8 mouse cellular contexts compared by ENCODE assay signal in the genomic region with DNA sequence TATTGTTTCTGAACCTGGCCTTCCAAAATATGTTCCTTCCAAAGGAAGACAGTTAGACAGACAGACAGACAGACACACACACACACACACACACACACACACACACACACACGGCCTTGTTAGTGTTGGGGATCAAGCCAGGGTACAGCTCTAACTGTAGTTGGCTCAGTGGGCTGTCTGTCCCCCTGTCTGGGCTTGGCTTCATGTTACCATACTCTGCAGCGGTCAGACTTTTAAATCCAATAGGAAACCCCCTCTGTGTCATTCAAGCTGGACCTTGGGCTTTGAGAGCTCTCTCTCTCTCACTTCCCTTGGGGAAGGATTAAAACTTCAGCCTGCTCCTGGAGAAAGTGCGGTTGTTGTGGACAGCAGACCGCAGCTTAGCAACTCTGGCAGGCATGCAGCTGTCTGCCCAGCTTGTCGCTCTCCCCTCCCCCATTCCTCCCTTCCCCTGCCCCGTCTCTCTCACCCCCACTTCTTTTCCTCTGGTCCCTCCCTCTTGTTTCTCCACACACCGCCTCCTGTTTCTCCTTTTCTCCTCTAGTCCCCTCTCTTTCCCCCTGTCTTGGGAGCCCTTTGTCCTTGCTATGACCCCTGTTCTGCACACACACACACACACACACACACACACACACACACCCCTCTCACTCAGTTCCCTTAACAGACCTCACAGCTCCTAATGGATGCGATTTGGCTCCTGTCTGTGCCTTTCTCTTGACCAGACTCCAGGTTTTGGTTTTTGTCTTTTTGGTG. TPM values are rescaled to one million over a fixed set of nuclear protein-coding genes. Genes with fewer than 3 reads are reported as not detected.
DNase-seq lines count a peak whose midpoint lies in the region; ATAC-seq and TF ChIP-seq lines count a peak whose summit lies in the region.

No protein-coding gene starts in this region.

- DNase-seq in heart, adult 11 months = peak; percentile 98
- DNase-seq in heart, postnatal 25 days (ENCODE audit: low spot score) = no peak
- DNase-seq in Muller cell, postnatal 12 days (ENCODE audit: inconsistent ontology term) = peak; percentile 83
- DNase-seq in liver, postnatal 0 days = peak; percentile 55
- DNase-seq in spleen, postnatal 14 days (ENCODE audit: low spot score in 2 of 2) = no peak

- TF ChIP-seq EP300 in liver, postnatal 0 days (IDR thresholded peaks at IDR 0.05; ENCODE audit: low read depth) = no peak

- H3K9ac ChIP-seq in forebrain, embryonic 13.5 days = peak overlapping the region; percentile 21; the same call in 1 of the 2 replicates
- peak overlapping the region; percentile 24; the same call in 1 of the 2 replicates for H3K9ac ChIP-seq in hindbrain, embryonic 12.5 days
- no peak overlapping the region for H3K9ac ChIP-seq in liver, postnatal 0 days (replicated peaks)
- no peak overlapping the region; the same call in 1 of the 2 replicates for H3K9ac ChIP-seq in neural tube, embryonic 15.5 days (replicated peaks)

- no peak for TF ChIP-seq CTCF in liver, postnatal 0 days (IDR thresholded peaks at IDR 0.05; ENCODE audit: low read depth)

- no peaks in the 10 kb centered on the region for H3K27me3 ChIP-seq in forebrain, embryonic 13.5 days
- no peaks in the 10 kb centered on the region for H3K27me3 ChIP-seq in hindbrain, embryonic 12.5 days
- no peaks in the 10 kb centered on the region for H3K27me3 ChIP-seq in liver, postnatal 0 days (ENCODE audit: insufficient read depth, low read length)
- H3K27me3 ChIP-seq in neural tube, embryonic 15.5 days (replicated peaks) = no peaks in the 10 kb centered on the region

- peak overlapping the region; percentile 96 for H3K27ac ChIP-seq in forebrain, embryonic 13.5 days
- peak overlapping the region; percentile 94 for H3K27ac ChIP-seq in hindbrain, embryonic 12.5 days
- peak overlapping the region; percentile 48 for H3K27ac ChIP-seq in liver, postnatal 0 days (ENCODE audit: low read depth)
- peak overlapping the region; percentile 78 for H3K27ac ChIP-seq in neural tube, embryonic 15.5 days (replicated peaks)

- ATAC-seq in forebrain, embryonic 13.5 days = peak; percentile 85
- peak; percentile 80 for ATAC-seq in hindbrain, embryonic 12.5 days (ENCODE audit: low FRiP score)
- ATAC-seq in liver, postnatal 0 days = peak; percentile 56
- peak; percentile 73 for ATAC-seq in neural tube, embryonic 15.5 days (ENCODE audit: low FRiP score)

- H3K4me3 ChIP-seq in forebrain, embryonic 13.5 days = no peak overlapping the region
- H3K4me3 ChIP-seq in hindbrain, embryonic 12.5 days = no peak overlapping the region
- H3K4me3 ChIP-seq in liver, postnatal 0 days (ENCODE audit: low read depth, low read length) = no peak overlapping the region
- H3K4me3 ChIP-seq in neural tube, embryonic 15.5 days (replicated peaks) = no peak overlapping the region

- intact Hi-C loops in heart, postnatal 25 days (cut with DNase I) = no loop called here

- H3K4me1 ChIP-seq in forebrain, embryonic 13.5 days = peaks cover 74% of the 10 kb centered on the region
- H3K4me1 ChIP-seq in hindbrain, embryonic 12.5 days = peaks cover 70% of the 10 kb centered on the region
- peaks cover 20% of the 10 kb centered on the region for H3K4me1 ChIP-seq in liver, postnatal 0 days (ENCODE audit: insufficient read depth)
- H3K4me1 ChIP-seq in neural tube, embryonic 15.5 days = peaks cover 65% of the 10 kb centered on the region

- H3K9me3 ChIP-seq in forebrain, embryonic 13.5 days (replicated peaks) = no peaks in the 10 kb centered on the region
- no peaks in the 10 kb centered on the region for H3K9me3 ChIP-seq in hindbrain, embryonic 12.5 days (replicated peaks)
- H3K9me3 ChIP-seq in liver, postnatal 0 days (ENCODE audit: low read length) = no peaks in the 10 kb centered on the region
- no peaks in the 10 kb centered on the region for H3K9me3 ChIP-seq in neural tube, embryonic 15.5 days (replicated peaks)

- H3K4me2 ChIP-seq in forebrain, embryonic 13.5 days = peak overlapping the region; percentile 28
- peak overlapping the region; percentile 30 for H3K4me2 ChIP-seq in hindbrain, embryonic 12.5 days (replicated peaks)
- no peak overlapping the region for H3K4me2 ChIP-seq in liver, postnatal 0 days (ENCODE audit: low read depth, low read length)
- H3K4me2 ChIP-seq in neural tube, embryonic 15.5 days = peak overlapping the region; percentile 19

- 0% methylated on average over 8 of the region's 8 CpGs for WGBS in forebrain, embryonic 13.5 days
- WGBS in hindbrain, embryonic 12.5 days = under 1% methylated on average over 8 of the region's 8 CpGs
- 6% methylated on average over 8 of the region's 8 CpGs for WGBS in liver, postnatal 0 days (ENCODE audit: insufficient replicate concordance)
- 2% methylated on average over 8 of the region's 8 CpGs for WGBS in neural tube, embryonic 15.5 days

- H3K36me3 ChIP-seq in forebrain, embryonic 13.5 days (ENCODE audit: poor library complexity, severe bottlenecking) = peaks cover 4% of the 10 kb centered on the region
- H3K36me3 ChIP-seq in hindbrain, embryonic 12.5 days = no peaks in the 10 kb centered on the region
- H3K36me3 ChIP-seq in liver, postnatal 0 days (replicated peaks; ENCODE audit: insufficient read depth, low read length) = no peaks in the 10 kb centered on the region
- H3K36me3 ChIP-seq in neural tube, embryonic 15.5 days = peaks cover 3% of the 10 kb centered on the region; the same call in 1 of the 2 replicates

RNA-seq across cellular contexts. Expression of gene Trak1, which starts 34.8 kb away (rescaled TPM):
- total RNA-seq in heart, postnatal 25 days (2021) = 100 to 1,000 TPM; 309 to 322 TPM
- polyA plus RNA-seq in forebrain, embryonic 13.5 days (2015; fragmentation: Nextera tagmentation; extraction: Ambion mirVana) = 49.7 and 49.9 TPM in 2 replicates
- 38.8 and 41.6 TPM in 2 replicates for polyA plus RNA-seq in hindbrain, embryonic 12.5 days (2016; fragmentation: Nextera tagmentation; extraction: Ambion mirVana)
- polyA plus RNA-seq in liver, postnatal 0 days (2015; fragmentation: Nextera tagmentation; extraction: Ambion mirVana) = 4.9 and 5.1 TPM in 2 replicates
- polyA plus RNA-seq in neural tube, embryonic 15.5 days (2015; fragmentation: Nextera tagmentation; extraction: Ambion mirVana) = 50.9 and 52.9 TPM in 2 replicates

RNA-seq across cellular contexts. Expression of gene Ulk4, which starts 55.1 kb away (rescaled TPM):
- total RNA-seq in heart, postnatal 25 days (2021) = under 1 TPM; 0.21 to 0.48 TPM
- 164 and 177 TPM in 2 replicates for polyA plus RNA-seq in forebrain, embryonic 13.5 days (2015; fragmentation: Nextera tagmentation; extraction: Ambion mirVana)
- polyA plus RNA-seq in hindbrain, embryonic 12.5 days (2016; fragmentation: Nextera tagmentation; extraction: Ambion mirVana) = 147 and 164 TPM in 2 replicates
- 23.2 and 25.4 TPM in 2 replicates for polyA plus RNA-seq in liver, postnatal 0 days (2015; fragmentation: Nextera tagmentation; extraction: Ambion mirVana)
- polyA plus RNA-seq in neural tube, embryonic 15.5 days (2015; fragmentation: Nextera tagmentation; extraction: Ambion mirVana) = 62.5 and 71.2 TPM in 2 replicates

Comparison
In these comparisons a context has a peak if more than half of its experiments do, and no peak if none do; other contexts are left out.
1. DNase-seq: peak in heart, adult 11 months (single experiment), Muller cell, postnatal 12 days (single experiment) and liver, postnatal 0 days (single experiment); none in heart, postnatal 25 days (single experiment) and spleen, postnatal 14 days (0 of 2).
2. H3K9ac ChIP-seq: peak in forebrain, embryonic 13.5 days (single experiment) and hindbrain, embryonic 12.5 days (single experiment); none in liver, postnatal 0 days (single experiment) and neural tube, embryonic 15.5 days (single experiment).
3. Peak in every context shown above with its lines, with median percentiles within 50 percentile points of each other: ATAC-seq and H3K27ac ChIP-seq.